Mouse (Mus musculus) spleen, postnatal 14 days (tissue): Measurements from ENCODE around the gene Trim25.
"Not testable (repeated sequence)": the region's sequence is repeated elsewhere in the genome, so short reads cannot be mapped to it uniquely, and the experiment has no call there.

Experiments
- DNase-seq, 2 experiments: peaks; one replicate each; pipeline ENCODE4 v3.0.0; 2021 to 2022; ENCODE audit warnings: low spot score in 2 of 2

Gene Trim25

GRCm38 (mm10) chr11:88994492-88994891, 4.7 kb upstream of the Trim25 start:
- no peak for DNase-seq

- DNase-seq: no peak
Observed at GRCm38 (mm10) chr11:88995616-88996015, 3.6 kb upstream of the Trim25 start.

- no peak for DNase-seq
Observed at GRCm38 (mm10) chr11:88996427-88996826, 2.7 kb upstream of the Trim25 start.

DNA sequence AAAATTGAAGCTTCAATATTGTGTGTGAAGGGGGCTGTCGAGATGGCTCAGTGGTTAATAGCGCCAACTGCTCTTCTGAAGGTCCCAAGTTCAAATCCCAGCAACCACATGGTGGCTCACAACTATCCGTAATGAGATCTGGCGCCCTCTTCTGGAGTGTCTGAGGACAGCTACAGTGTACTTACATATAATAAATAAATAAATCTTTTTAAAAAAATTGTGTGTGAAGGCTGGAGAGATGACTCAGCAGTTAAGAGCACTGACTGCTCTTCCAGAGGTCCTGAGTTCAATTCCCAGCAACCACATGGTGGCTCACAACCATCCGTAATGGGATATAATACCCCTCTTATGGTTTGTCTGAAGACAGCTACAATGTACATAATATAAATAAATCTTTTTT, 1.8 kb upstream of the Trim25 start:
- DNase-seq: not testable (repeated sequence)

DNA sequence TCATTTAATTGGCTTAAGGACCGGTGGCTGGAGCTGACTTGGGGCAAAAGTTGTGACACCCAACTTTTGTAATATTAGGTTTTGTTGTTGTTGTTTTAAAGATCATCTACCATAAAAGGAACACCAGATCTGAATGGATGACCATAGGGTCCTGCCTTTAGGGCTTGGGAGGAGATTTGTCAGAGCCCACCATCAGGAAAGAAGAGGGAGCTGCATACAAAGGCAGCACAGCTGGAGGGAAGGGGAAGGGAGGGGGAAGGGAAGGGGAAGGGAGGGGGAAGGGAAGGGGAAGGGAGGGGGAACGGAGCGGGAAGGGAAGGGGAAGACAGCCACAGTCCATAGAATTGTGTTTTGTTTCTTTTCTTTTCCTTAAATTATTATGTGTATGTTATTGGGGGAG, 770 bp upstream of the Trim25 start:
- no peak for DNase-seq

DNA sequence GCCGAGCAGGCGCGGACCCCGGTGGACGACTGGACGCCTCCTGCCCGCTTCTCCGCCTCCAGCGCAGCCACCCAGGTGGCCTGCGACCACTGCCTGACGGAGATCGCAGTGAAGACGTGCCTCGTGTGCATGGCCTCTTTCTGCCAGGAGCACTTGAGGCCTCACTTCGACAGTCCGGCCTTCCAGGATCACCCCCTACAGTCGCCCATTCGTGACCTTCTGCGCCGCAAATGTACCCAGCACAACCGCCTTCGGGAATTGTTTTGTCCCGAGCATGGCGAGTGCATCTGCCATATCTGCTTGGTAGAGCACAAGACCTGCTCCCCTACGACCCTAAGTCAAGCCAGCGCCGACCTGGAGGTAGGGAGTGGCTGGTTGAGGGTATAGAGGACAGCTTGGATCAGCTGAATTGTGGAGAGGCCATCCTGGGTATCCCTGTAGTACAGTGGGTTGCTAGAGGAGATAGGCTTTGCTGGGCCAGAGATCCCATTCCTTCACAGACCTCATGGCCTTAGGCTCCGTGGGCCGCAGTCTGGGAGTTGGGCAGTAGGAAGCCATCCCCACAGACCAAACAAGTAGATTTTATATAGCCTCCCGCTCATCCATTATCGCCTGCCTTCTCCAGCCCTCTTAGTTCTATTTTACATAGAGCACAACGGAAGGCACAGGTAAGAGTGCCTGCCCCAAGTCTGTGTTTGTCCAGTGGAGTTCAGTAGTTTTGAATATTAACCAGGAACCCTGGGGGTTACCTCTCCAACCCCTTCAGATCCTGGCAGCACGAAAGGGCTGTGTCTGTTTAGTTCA, 749 bp downstream of the Trim25 start:
- no peak for DNase-seq

DNA sequence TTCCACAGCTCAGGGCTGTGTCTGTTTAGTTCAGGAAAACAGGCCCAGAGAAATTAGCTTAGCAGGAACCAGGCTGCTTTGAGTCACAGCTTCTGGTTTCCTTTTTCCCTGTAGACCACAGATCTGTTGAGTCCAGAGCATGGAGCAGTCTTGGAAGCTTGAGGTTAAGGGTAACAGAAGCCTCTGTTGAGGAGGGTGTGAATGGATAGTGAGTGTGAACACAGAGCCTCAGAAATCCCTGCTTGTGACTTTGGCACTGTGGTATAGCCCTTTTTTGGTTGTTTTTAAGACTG, 1.3 kb downstream of the Trim25 start:
- DNase-seq: no peak

DNA sequence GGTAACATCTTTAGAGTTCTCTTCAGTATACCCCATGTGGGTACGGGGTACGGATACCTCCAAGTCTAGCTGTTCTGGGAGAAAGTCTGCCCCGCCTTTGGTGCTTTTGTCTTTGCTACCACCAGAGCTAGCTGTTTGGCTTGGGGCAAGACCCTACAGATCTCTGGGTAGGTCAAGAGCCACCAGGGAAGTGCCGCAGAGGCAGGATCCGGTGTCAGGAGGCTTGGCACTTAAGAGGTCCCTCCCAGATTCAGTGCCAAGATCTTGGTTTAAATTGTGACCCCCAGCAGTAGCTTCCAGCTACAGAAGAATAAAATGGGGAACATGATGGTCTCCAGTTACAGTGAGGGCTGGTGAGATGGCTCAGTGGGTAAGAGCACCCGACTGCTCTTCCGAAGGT, 2.4 kb downstream of the Trim25 start:
- DNase-seq: no peak

DNA sequence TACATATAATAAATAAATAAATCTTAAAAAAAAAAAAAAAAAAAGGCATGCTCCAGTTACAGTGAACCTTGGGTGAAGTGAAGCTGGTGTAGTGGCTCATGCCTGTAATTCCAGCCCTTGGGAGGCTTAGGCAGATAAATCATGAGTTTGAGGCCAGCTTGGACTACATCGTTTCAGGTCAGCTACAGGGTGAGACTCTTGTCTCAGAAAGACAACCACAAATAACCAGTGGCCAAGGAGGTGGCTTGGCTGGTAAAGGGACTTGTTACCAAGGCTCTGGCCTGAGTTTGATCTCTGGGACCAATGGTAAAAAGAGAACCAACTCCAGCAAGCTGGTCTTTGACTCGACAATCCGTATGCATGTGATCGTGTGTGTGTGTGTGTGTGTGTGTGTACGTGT, 2.9 kb downstream of the Trim25 start:
- DNase-seq: no peak

DNA sequence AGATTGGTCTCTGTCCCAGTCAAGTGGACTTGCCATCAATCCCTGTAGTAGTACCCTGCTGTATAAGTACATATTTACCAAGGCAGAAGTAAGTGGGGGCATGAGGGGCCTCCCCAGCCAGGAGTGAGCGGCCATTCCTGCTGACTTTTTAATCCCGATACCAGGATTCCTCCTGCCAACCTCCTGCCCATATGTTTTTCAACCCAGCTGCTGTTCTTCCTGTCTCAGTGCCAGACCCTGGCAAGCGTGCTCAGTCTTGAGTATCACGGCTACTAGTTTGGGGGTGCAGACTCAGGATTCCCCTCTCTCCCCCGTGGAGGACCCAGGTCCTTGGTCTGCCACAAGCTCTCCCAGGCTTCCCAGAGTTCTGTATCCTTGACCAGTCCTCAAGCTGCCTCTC, 3.4 kb downstream of the Trim25 start:
- DNase-seq: no peak

GRCm38 (mm10) chr11:89003078-89003477, 3.9 kb downstream of the Trim25 start:
- DNase-seq: no peak

DNA sequence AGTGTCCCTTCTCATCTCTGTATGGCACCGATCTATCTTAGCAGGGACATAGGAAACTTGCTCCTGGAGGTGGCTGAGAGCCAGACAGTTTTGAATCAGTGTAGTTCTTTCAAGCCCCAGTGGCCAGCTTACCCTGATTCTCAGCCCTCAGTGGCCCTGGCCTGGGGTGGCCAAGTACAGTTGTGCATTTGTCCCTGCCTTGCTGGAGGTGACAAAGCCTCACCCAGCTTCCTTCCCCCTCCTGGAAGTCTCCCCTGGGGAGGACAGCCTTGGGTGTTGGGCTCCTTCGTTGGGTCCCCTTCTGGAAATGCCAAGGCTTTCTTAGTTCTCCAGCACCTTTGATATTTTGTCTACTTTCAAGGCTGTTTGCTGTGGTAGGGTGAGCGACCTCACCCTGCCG, 4.5 kb downstream of the Trim25 start:
- DNase-seq: no peak

DNA sequence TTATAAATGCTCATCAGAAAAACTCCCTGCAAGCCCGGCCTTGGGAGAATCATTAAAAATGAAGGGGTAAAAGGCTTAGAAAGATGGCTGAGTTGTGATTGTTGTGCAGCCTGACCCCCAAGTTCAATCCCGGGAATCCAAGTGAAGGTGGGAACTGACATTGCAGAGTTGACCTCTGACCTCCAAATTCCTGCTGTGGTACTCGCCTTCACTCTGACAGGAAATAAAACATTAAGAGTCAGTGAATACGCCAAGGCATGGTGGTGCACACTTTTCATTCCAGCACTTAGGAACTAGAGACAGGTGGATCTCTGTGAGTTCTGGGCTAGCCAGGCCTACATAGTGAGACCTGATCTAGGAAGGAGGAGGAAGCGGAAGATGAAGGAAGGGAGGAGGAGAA, 6.3 kb downstream of the Trim25 start:
- no peak for DNase-seq

DNA sequence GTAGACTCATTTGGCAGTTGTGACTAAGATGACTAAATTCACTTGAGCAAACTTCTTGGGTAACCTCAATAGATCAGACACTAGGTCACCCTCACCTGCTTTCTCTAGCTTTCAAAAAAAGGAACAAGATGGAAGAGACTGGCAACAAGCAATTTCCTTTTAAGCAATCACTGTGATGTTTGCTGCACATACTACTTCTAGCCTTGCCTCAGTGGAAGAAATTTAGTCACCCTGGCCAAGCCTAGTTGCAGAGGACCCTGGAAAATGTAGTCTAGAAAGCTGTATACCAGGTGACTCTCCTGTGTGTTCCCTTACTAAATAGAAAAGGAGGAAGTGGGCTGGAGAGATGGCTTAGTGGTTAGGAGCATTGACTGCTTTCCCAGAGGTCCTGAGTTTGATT, 7.2 kb downstream of the Trim25 start:
- no peak for DNase-seq

GRCm38 (mm10) chr11:89007582-89007981, 8.4 kb downstream of the Trim25 start:
- no peak for DNase-seq

DNA sequence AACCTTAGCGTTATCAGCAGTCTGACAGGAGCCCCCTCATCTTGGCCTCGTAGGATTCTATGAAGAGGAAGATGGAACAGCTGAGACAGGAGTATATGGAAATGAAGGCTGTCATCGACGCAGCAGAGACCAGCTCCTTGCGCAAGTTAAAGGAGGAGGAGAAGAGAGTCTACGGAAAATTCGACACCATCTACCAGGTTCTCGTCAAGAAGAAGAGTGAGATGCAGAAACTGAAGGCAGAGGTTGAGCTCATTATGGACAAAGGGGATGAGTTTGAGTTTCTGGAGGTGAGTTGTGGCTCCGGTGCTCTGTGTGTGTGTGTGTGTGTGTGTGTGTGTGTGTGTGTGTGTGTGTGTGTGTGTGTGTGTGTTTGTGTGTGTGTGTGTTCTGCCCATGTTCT, 9.9 kb downstream of the Trim25 start:
- DNase-seq: no peak

DNA sequence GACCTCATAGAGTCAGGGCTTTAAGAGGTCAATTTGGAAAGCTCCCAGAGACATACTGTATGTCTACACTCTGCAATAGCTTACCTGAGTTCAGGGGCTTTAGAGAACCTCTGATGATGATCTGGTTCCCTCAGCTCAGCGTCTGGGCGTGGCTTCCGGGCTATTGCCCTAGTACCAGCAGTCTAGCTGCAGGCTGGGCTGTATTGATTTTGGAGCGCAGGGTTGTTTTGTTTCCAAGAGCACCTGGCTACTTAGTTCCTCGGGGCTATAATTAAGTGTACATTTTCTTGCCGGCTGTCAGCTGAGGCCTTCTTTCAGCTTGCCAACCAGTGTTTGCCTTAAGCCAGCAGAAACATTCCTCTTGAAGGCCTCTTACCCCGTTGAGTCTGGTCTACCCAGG, 10.3 kb downstream of the Trim25 start:
- no peak for DNase-seq

DNA sequence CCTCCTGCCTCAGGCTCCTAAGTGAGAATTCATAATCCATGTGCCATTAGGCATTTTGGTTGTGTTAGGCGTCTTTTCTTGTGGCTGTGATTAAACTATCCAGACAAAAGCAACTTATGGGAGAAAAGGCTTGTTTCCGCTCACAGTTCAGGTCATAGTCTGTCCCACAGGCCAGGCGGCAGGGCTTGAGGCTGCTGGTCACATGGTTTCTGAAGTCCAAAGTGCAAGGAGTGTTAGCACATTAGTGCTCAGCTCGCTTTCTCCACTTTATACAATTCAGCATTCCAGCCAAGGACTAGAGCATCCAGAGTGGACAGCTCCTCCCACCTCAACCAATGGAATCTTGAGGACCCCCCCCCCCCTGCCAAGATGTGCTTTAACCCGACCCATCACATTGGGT, 13.1 kb downstream of the Trim25 start:
- no peak for DNase-seq

GRCm38 (mm10) chr11:89017514-89018182, 18.5 kb downstream of the Trim25 start:
- DNase-seq: no peak

GRCm38 (mm10) chr11:89020681-89021305, 21.6 kb downstream of the Trim25 start:
- DNase-seq: no peak

- no peak for DNase-seq
Observed at GRCm38 (mm10) chr11:89021687-89022086, 22.5 kb downstream of the Trim25 start.

- no peak for DNase-seq
Observed at GRCm38 (mm10) chr11:89022120-89022731, 23.1 kb downstream of the Trim25 start.

DNA sequence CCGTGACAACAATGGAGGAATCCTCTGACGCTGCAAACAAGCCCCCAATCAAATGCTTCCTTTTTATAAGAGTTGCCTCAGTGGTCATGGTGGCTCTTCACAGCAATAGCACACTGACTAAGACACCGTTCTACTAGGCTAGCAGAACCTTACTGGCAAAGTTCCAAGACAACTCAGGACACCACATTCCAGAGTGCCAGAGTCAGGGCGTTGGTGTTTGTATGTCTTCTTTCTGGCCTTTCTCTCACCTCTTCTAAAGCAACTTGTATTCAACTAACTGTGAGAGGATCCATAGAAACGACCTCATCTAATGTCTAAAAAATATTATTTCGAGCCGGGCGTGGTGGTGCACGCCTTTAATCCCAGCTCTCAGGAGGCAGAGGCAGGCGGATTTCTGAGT, 24.3 kb downstream of the Trim25 start:
- DNase-seq: no peak
